Mouse (Mus musculus) MEL (cell line): ENCODE measurements around the gene Pip5k1c. TPM values are rescaled to one million over a fixed set of nuclear protein-coding genes. Genes with fewer than 3 reads are reported as not detected.

Experiments used
- DNase-seq: peaks from one replicate; pipeline ENCODE4 v3.0.0; 2011; ENCODE audit warnings: low read depth, low spot score
- H3K27ac ChIP-seq: 2 replicates; pipeline ENCODE4 v1.5.1; 2012; ENCODE audit warnings: low read depth, mild to moderate bottlenecking, control low read depth, low read length, moderate library complexity; ENCODE audit not compliant: control insufficient read depth
- H3K27me3 ChIP-seq, 2 experiments: fragments of 150-350 bp in 1 of 2; sonication (generic) in 1 of 2; 2 replicates each; pipeline ENCODE4 v1.6.1; 2012; ENCODE audit warnings: low read length in 2 of 2, mild to moderate bottlenecking in 2 of 2, improper control_type of control experiment in 1 of 2, moderate library complexity in 1 of 2; ENCODE audit not compliant: insufficient read depth in 2 of 2, control insufficient read depth in 1 of 2
- H3K36me3 ChIP-seq, 2 experiments: 2 replicates each; pipeline ENCODE4 v1.6.1; 2012 to 2014; ENCODE audit warnings: low read length in 2 of 2, improper control_type of control experiment in 1 of 2, inconsistent platforms in 1 of 2, mild to moderate bottlenecking in 1 of 2; ENCODE audit not compliant: insufficient read depth in 2 of 2, control insufficient read depth in 1 of 2
- H3K4me1 ChIP-seq, 2 experiments: fragments of 150-350 bp in 1 of 2; sonication (generic) in 1 of 2; 2 replicates each; pipeline ENCODE4 v1.6.1; 2012; ENCODE audit warnings: low read length in 2 of 2, improper control_type of control experiment in 1 of 2, mild to moderate bottlenecking in 1 of 2; ENCODE audit not compliant: insufficient read depth in 2 of 2, control insufficient read depth in 1 of 2
- H3K4me3 ChIP-seq, 2 experiments: fragments of 150-350 bp in 1 of 2; sonication (generic) in 1 of 2; 2 replicates each; pipeline ENCODE4 v1.5.1; 2012; ENCODE audit warnings: low read depth in 2 of 2, low read length in 2 of 2, mild to moderate bottlenecking in 2 of 2, moderate library complexity in 2 of 2, control low read depth in 1 of 2, improper control_type of control experiment in 1 of 2; ENCODE audit not compliant: control insufficient read depth in 1 of 2, insufficient read depth in 1 of 2
- H3K79me2 ChIP-seq: 2 replicates; pipeline ENCODE4 v1.6.1; 2012; ENCODE audit warnings: mild to moderate bottlenecking, low read length, moderate library complexity; ENCODE audit not compliant: control insufficient read depth, poor library complexity, insufficient read depth
- H3K9ac ChIP-seq: 2 replicates; pipeline ENCODE4 v1.6.1; 2012; ENCODE audit warnings: low read depth, mild to moderate bottlenecking, control low read depth, low read length, moderate library complexity; ENCODE audit not compliant: control insufficient read depth, poor library complexity, severe bottlenecking
- H3K9me3 ChIP-seq: fragments of 150-350 bp; sonication (generic); replicated peaks from 2 replicates; pipeline ENCODE4 v1.6.1; 2012; ENCODE audit warnings: mild to moderate bottlenecking, low read length, improper control_type of control experiment, moderate library complexity; ENCODE audit not compliant: insufficient read depth
- CHD2 ChIP-seq: IDR thresholded peaks from 2 replicates; pipeline ENCODE4 v1.6.1; 2011; ENCODE audit warnings: low read length, improper control_type of control experiment
- CTCF ChIP-seq, 3 experiments: IDR thresholded peaks in 2 of 3; conservative IDR thresholded peaks in 1 of 3; 2 replicates each; pipeline ENCODE4 v1.5.1; 2011 to 2012; ENCODE audit warnings: low read length in 3 of 3, low read depth in 2 of 3, mild to moderate bottlenecking in 2 of 3, improper control_type of control experiment in 1 of 3, inconsistent platforms in 1 of 3, mixed read lengths in 1 of 3, moderate library complexity in 1 of 3; ENCODE audit not compliant: control insufficient read depth in 1 of 3, insufficient read depth in 1 of 3, poor library complexity in 1 of 3, severe bottlenecking in 1 of 3
- ELF1 ChIP-seq: IDR thresholded peaks from 2 replicates; pipeline ENCODE4 v1.6.1; 2014; ENCODE audit warnings: low read depth, mild to moderate bottlenecking, inconsistent platforms, low read length, improper control_type of control experiment, moderate library complexity
- ETS1 ChIP-seq: IDR thresholded peaks from 2 replicates; pipeline ENCODE4 v1.6.1; 2012; ENCODE audit warnings: low read depth, mild to moderate bottlenecking, inconsistent platforms, low read length, improper control_type of control experiment, moderate library complexity
- GABPA ChIP-seq: IDR thresholded peaks from 2 replicates; pipeline ENCODE4 v1.6.1; 2012; ENCODE audit warnings: low read depth, mild to moderate bottlenecking, inconsistent platforms, low read length, improper control_type of control experiment, moderate library complexity
- MAFK ChIP-seq: IDR thresholded peaks from 2 replicates; pipeline ENCODE4 v1.6.1; 2011; ENCODE audit warnings: low read depth, mild to moderate bottlenecking, low read length, improper control_type of control experiment, borderline replicate concordance
- MAX ChIP-seq: IDR thresholded peaks from 2 replicates; pipeline ENCODE4 v1.6.1; 2011; ENCODE audit warnings: low read length, improper control_type of control experiment
- MEF2A ChIP-seq: IDR thresholded peaks from 2 replicates; pipeline ENCODE4 v1.6.1; 2014; ENCODE audit warnings: low read depth, mild to moderate bottlenecking, inconsistent platforms, low read length, improper control_type of control experiment; ENCODE audit not compliant: poor library complexity, insufficient replicate concordance, severe bottlenecking; ENCODE audit errors: extremely low read depth
- MYC ChIP-seq: IDR thresholded peaks from 2 replicates; pipeline ENCODE4 v1.6.1; 2011; ENCODE audit warnings: low read depth, mild to moderate bottlenecking, low read length, improper control_type of control experiment, moderate library complexity
- NELFE ChIP-seq: IDR thresholded peaks from 2 replicates; pipeline ENCODE4 v1.6.1; 2011; ENCODE audit warnings: low read depth, low read length, improper control_type of control experiment
- NRF1 ChIP-seq: IDR thresholded peaks from 2 replicates; pipeline ENCODE4 v1.6.1; 2014; ENCODE audit warnings: low read depth, mild to moderate bottlenecking, inconsistent platforms, low read length, improper control_type of control experiment, moderate library complexity; ENCODE audit not compliant: poor library complexity, insufficient read depth, severe bottlenecking
- RAD21 ChIP-seq: IDR thresholded peaks from 2 replicates; pipeline ENCODE4 v1.6.1; 2011; ENCODE audit warnings: mild to moderate bottlenecking, low read depth, low read length, improper control_type of control experiment
- SIN3A ChIP-seq: IDR thresholded peaks from 2 replicates; pipeline ENCODE4 v1.6.1; 2012; ENCODE audit warnings: low read length, improper control_type of control experiment, inconsistent platforms
- SMC3 ChIP-seq: IDR thresholded peaks from 2 replicates; pipeline ENCODE4 v1.6.1; 2011; ENCODE audit warnings: low read depth, low read length, improper control_type of control experiment
- TAL1 ChIP-seq: IDR thresholded peaks from 2 replicates; pipeline ENCODE4 v1.6.1; 2012; ENCODE audit warnings: mild to moderate bottlenecking, inconsistent platforms, low read length, moderate library complexity, mixed read lengths
- TBP ChIP-seq: IDR thresholded peaks from 2 replicates; pipeline ENCODE4 v1.8.0; 2011; ENCODE audit warnings: low read depth, low read length, improper control_type of control experiment
- UBTF ChIP-seq: IDR thresholded peaks from 2 replicates; pipeline ENCODE4 v1.6.1; 2012; ENCODE audit warnings: low read depth, mild to moderate bottlenecking, inconsistent platforms, low read length, improper control_type of control experiment, moderate library complexity, borderline replicate concordance; ENCODE audit not compliant: insufficient read depth
- USF2 ChIP-seq, 2 experiments: IDR thresholded peaks; 2 replicates each; pipeline ENCODE4 v1.6.1; 2011 to 2012; ENCODE audit warnings: improper control_type of control experiment in 2 of 2, low read length in 2 of 2, borderline replicate concordance in 1 of 2, inconsistent platforms in 1 of 2, low read depth in 1 of 2, mild to moderate bottlenecking in 1 of 2; ENCODE audit not compliant: insufficient read depth in 1 of 2
- polyA plus RNA-seq, 2 experiments: library from polyadenylated mRNA; stranded (reverse) in 1 of 2; unstranded in 1 of 2; fragments of >175 nt in 1 of 2; fragments of >200 nt in 1 of 2; gene quantifications; 2 replicates each; pipeline versions ENCODE4 v1.2.1 to v1.2.4; 2012; ENCODE audit warnings: low replicate concordance in 2 of 2, low read depth in 1 of 2; ENCODE audit not compliant: insufficient read length in 2 of 2, insufficient read depth in 1 of 2, missing spikeins in 1 of 2
- total RNA-seq: library from RNA; depleted of rRNA; stranded (reverse); fragments of 300-350 nt; gene quantifications from 2 replicates; pipeline ENCODE4 v1.2.3, GENCODE M21; 2012

The Pip5k1c gene
- total and polyA plus RNA-seq, 3 experiments = 14.4 to 40.5 TPM; not detected in 1

GRCm38 (mm10) chr10:81351678-81352291, 59.0 kb downstream of the Pip5k1c start (continued):
- TF ChIP-seq MYC (peak; percentile 84), USF2 (IDR thresholded peaks at IDR 0.05; ENCODE audit: borderline replicate concordance in 1 of 2, insufficient read depth in 1 of 2, low read depth in 1 of 2, low read length in 2 of 2) (no peak), ETS1 (0 out of 2 replicates have a peak, but pooled peaks have one; percentile 75)

- Histone ChIP-seq H3K4me3 (no peak overlapping the region), H3K4me1 (peaks cover 3 to 33% of the 10 kb centered on the region in 2 experiments; a peak in 3 of 4 replicates), H3K36me3 (peaks cover 0 to 24% of the 10 kb centered on the region in 2 experiments; a peak in 2 of 4 replicates), H3K9me3 (no peaks in the 10 kb centered on the region), H3K79me2 (peaks cover 28% of the 10 kb centered on the region), H3K9ac (no peak overlapping the region), H3K27me3 (no peaks in the 10 kb centered on the region), H3K27ac (no peak overlapping the region)
- no peak for DNase-seq
- no peak for TF ChIP-seq SMC3
- no peak for TF ChIP-seq MAX
- TF ChIP-seq GABPA = no peak
- TF ChIP-seq NRF1 = no peak
- TF ChIP-seq MAFK = no peak
- TF ChIP-seq MYC = no peak
- no peak for TF ChIP-seq MEF2A
- TF ChIP-seq TAL1 = no peak
- TF ChIP-seq NELFE = no peak
- TF ChIP-seq CHD2 = no peak
- TF ChIP-seq UBTF = no peak
- TF ChIP-seq SIN3A = no peak
- TF ChIP-seq RAD21 = no peak
- no peak for TF ChIP-seq CTCF (IDR thresholded peaks at IDR 0.05 in 2 of 3, conservative IDR thresholded peaks at IDR 0.05 in 1 of 3; ENCODE audit: control insufficient read depth in 1 of 3, insufficient read depth in 1 of 3, low read depth in 2 of 3, low read length in 3 of 3, poor library complexity in 1 of 3, severe bottlenecking in 1 of 3)
- no peak for TF ChIP-seq TBP
- TF ChIP-seq ELF1 = no peak
These were observed 62.1 kb downstream of the Pip5k1c start for GRCm38 (mm10) chr10:81354738-81355477.
